Mouse (Mus musculus): ENCODE data around the gene 6030458C11Rik. TPM values are rescaled to one million over a fixed set of nuclear protein-coding genes. Genes with fewer than 3 reads are reported as not detected.

Gene 6030458C11Rik
- 49.6 and 52.4 TPM in 2 replicates for polyA plus RNA-seq (2016; fragmentation: Nextera tagmentation; extraction: Ambion mirVana)

DNA sequence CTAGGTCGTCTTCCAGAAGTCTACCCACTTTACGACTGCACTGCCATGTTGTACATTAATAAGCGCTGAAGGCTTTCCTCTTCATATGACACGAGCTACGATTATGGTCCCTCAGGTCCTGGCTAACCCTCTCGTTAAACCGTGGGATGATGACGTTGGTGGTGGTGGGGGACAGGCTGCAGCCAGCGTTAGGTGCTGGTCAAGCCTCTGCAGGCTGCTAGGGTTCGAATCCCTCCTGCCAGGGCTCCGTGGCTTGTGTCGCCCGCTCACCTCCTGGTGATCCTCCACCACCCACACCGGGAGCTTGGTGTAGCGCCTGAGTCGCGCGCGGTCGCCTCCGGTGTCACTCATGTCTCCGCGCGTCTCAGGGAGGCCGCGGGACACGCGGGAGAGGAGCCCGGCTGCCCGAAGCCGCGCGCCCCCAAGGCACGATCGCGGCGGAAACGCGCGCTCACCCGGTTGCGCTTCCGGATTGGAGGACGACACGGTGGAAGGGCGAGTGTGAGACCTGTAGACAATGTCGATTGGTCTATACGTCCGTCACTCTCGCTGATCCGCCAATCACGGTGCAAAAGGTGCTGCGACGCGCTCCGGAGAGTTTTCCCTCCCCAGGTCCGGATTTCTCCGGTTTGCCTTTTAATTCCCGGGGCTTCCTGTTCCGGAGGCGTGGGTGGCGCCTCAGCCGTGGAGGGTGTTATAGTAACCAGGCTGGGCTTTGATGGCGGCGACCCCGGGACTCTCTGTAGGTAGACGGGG, at the start of gene 6030458C11Rik, which contains the start of gene Drosha:
TSS of gene 6030458C11Rik (minus strand) at position 453 of the 756 bp plus-strand sequence.
TSS of gene Drosha (plus strand) at position 619 of the 756 bp plus-strand sequence.
- Histone ChIP-seq H3K9ac (peak within 1 kb of the TSS; percentile 82), H3K4me1 (peaks cover 22% of the 10 kb centered on the region), H3K4me3 (peak within 1 kb of the TSS; percentile 81), H3K9me3 (no peaks in the 10 kb centered on the region), H3K4me2 (replicated peaks) (peak within 1 kb of the TSS; percentile 71), H3K36me3 (peaks cover 44% of the 10 kb centered on the region), H3K27me3 (no peaks in the 10 kb centered on the region), H3K27ac (peak within 1 kb of the TSS; percentile 70)
- WGBS = 1% methylated on average over 67 of the region's 67 CpGs
- ATAC-seq (ENCODE audit: insufficient number of reproducible peaks, insufficient read depth, low FRiP score, low TSS enrichment) = peak; percentile 100

DNA sequence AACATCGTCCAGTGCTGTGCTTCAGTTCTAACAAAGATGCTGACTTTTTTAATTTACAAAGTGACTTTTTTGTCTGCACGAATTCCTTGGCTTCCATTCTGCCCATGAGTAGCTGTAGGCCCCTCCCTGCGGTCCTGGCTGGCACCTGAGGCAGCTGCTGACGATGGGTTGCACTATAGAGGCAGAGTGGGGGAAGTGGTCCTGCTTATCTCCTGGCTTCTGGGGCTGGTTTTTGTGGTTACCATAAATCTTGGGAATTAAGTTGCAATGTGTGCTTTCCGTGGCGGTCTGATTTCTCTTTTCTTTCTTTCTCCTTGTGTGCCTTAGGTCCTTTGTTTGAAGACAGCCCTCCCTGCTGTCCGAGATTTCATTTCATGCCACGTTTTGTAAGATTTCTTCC, 42.8 kb upstream of the 6030458C11Rik start:
- no peaks in the 10 kb centered on the region for H3K27me3 ChIP-seq
- no peak overlapping the region for H3K4me2 ChIP-seq (replicated peaks)
- no peak for ATAC-seq (ENCODE audit: insufficient number of reproducible peaks, insufficient read depth, low FRiP score, low TSS enrichment)
- WGBS = 79% methylated on average over 8 of the region's 8 CpGs
- no peak overlapping the region for H3K4me3 ChIP-seq
- no peaks in the 10 kb centered on the region for H3K9me3 ChIP-seq
- H3K9ac ChIP-seq = no peak overlapping the region
- H3K36me3 ChIP-seq = peaks cover 65% of the 10 kb centered on the region
- H3K27ac ChIP-seq = no peak overlapping the region
- H3K4me1 ChIP-seq = no peaks in the 10 kb centered on the region

- Histone ChIP-seq H3K4me3 (no peak overlapping the region), H3K4me2 (replicated peaks) (no peak overlapping the region), H3K27ac (no peak overlapping the region), H3K9me3 (no peaks in the 10 kb centered on the region), H3K36me3 (peaks cover 60% of the 10 kb centered on the region), H3K9ac (no peak overlapping the region), H3K27me3 (no peaks in the 10 kb centered on the region), H3K4me1 (no peaks in the 10 kb centered on the region)
- no peak for ATAC-seq (ENCODE audit: insufficient number of reproducible peaks, insufficient read depth, low FRiP score, low TSS enrichment)
- 92% methylated on average over 7 of the region's 7 CpGs for whole genome bisulfite sequencing
These were observed 41.3 kb upstream of the 6030458C11Rik start for GRCm38 (mm10) chr15:12865595-12866314.

GRCm38 (mm10) chr15:12863669-12864068, 39.2 kb upstream of the 6030458C11Rik start:
- 29% methylated on average over 1 of the region's 1 CpGs for WGBS
- Histone ChIP-seq H3K9me3 (no peaks in the 10 kb centered on the region), H3K36me3 (peaks cover 66% of the 10 kb centered on the region), H3K4me1 (no peaks in the 10 kb centered on the region), H3K4me2 (replicated peaks) (no peak overlapping the region), H3K4me3 (no peak overlapping the region), H3K27ac (no peak overlapping the region), H3K27me3 (no peaks in the 10 kb centered on the region), H3K9ac (no peak overlapping the region)
- ATAC-seq (ENCODE audit: insufficient number of reproducible peaks, insufficient read depth, low FRiP score, low TSS enrichment) = no peak

GRCm38 (mm10) chr15:12862061-12862460, 37.6 kb upstream of the 6030458C11Rik start:
- 75% methylated on average over 3 of the region's 3 CpGs for WGBS
- H3K4me3 ChIP-seq = no peak overlapping the region
- H3K9ac ChIP-seq = no peak overlapping the region
- H3K27me3 ChIP-seq = no peaks in the 10 kb centered on the region
- H3K36me3 ChIP-seq = peaks cover 65% of the 10 kb centered on the region
- H3K9me3 ChIP-seq = no peaks in the 10 kb centered on the region
- ATAC-seq (ENCODE audit: insufficient number of reproducible peaks, insufficient read depth, low FRiP score, low TSS enrichment) = no peak
- no peaks in the 10 kb centered on the region for H3K4me1 ChIP-seq
- no peak overlapping the region for H3K27ac ChIP-seq
- no peak overlapping the region for H3K4me2 ChIP-seq (replicated peaks)

DNA sequence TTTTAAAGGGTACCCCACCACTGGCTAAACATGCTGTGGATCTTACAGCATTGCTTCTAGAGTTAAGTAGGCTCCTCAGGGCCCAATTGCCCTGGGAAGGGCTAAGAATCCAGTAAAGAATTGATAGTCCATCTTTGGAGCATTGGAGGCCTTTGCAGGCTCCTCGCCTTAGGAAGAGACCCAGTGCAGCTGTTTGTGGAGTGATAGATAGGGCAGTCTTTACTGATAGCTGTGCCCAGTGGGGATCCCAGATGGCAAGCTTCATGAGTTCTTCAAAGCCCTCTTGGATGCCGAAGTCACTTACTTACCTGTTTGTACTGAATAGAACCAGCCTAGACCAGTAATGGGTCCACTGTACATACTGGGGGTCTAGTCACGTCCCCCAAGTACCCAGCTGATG, 34.2 kb upstream of the 6030458C11Rik start:
- Histone ChIP-seq H3K27ac (no peak overlapping the region), H3K4me3 (no peak overlapping the region), H3K4me2 (replicated peaks) (no peak overlapping the region), H3K36me3 (peaks cover 77% of the 10 kb centered on the region), H3K9ac (no peak overlapping the region), H3K27me3 (no peaks in the 10 kb centered on the region), H3K4me1 (no peaks in the 10 kb centered on the region), H3K9me3 (no peaks in the 10 kb centered on the region)
- no peak for ATAC-seq (ENCODE audit: insufficient number of reproducible peaks, insufficient read depth, low FRiP score, low TSS enrichment)
- WGBS = 89% methylated on average over 3 of the region's 3 CpGs

GRCm38 (mm10) chr15:12857840-12858516, 33.5 kb upstream of the 6030458C11Rik start:
- Histone ChIP-seq H3K9ac (no peak overlapping the region), H3K36me3 (peaks cover 81% of the 10 kb centered on the region), H3K27ac (no peak overlapping the region), H3K4me1 (no peaks in the 10 kb centered on the region), H3K4me2 (replicated peaks) (no peak overlapping the region), H3K27me3 (no peaks in the 10 kb centered on the region), H3K4me3 (no peak overlapping the region), H3K9me3 (no peaks in the 10 kb centered on the region)
- no peak for ATAC-seq (ENCODE audit: insufficient number of reproducible peaks, insufficient read depth, low FRiP score, low TSS enrichment)
- 93% methylated on average over 12 of the region's 12 CpGs for WGBS

DNA sequence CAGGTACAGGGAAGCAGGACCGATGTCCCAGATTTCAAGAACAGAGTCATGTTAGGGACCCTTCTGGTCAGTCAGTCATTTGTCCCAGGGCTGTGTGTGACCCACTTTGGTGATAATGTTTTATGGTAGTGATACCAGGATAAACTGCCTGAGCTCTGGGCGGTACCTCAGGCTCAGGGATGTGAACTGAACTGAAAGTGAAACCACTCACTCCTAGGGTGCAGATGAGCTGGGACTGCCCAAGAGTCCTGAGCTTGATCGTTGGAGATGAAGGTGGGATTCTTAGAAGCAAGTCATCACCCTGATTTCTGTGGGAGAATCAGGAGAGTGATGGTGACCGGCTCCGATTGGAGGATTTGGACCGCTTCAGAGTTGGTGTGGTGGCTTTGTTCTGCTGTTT, 32.3 kb upstream of the 6030458C11Rik start:
- Histone ChIP-seq H3K27ac (no peak overlapping the region), H3K27me3 (no peaks in the 10 kb centered on the region), H3K4me3 (no peak overlapping the region), H3K4me1 (no peaks in the 10 kb centered on the region), H3K9ac (no peak overlapping the region), H3K4me2 (replicated peaks) (no peak overlapping the region), H3K36me3 (peaks cover 85% of the 10 kb centered on the region), H3K9me3 (no peaks in the 10 kb centered on the region)
- 95% methylated on average over 6 of the region's 6 CpGs for WGBS
- no peak for ATAC-seq (ENCODE audit: insufficient number of reproducible peaks, insufficient read depth, low FRiP score, low TSS enrichment)

DNA sequence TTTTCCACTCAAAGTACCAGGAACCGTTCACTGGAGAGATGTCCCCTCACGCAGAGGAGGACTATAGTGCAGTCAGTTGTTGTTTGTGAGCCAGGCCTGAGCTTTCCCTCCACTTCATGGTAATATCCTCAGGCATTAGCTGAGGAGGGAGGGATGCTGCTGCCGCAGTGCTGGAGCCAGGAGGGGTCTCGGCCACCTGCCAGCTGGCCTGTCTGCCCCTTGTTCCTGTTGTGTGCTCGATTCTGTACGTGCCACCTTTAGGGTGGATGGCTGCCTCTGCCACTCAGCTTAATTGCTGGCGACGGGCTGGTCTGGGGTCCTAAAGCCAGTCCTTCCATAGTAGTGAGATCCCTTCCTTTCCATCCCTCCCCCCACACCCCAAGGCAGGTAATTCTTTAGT, 29.0 kb upstream of the 6030458C11Rik start:
- H3K27ac ChIP-seq = no peak overlapping the region
- no peaks in the 10 kb centered on the region for H3K27me3 ChIP-seq
- no peak overlapping the region for H3K9ac ChIP-seq
- H3K36me3 ChIP-seq = peaks cover 81% of the 10 kb centered on the region
- H3K9me3 ChIP-seq = no peaks in the 10 kb centered on the region
- no peak overlapping the region for H3K4me3 ChIP-seq
- no peak overlapping the region for H3K4me2 ChIP-seq (replicated peaks)
- 94% methylated on average over 8 of the region's 8 CpGs for WGBS
- no peak for ATAC-seq (ENCODE audit: insufficient number of reproducible peaks, insufficient read depth, low FRiP score, low TSS enrichment)
- H3K4me1 ChIP-seq = no peaks in the 10 kb centered on the region

GRCm38 (mm10) chr15:12849373-12849772, 24.9 kb upstream of the 6030458C11Rik start:
- Histone ChIP-seq H3K36me3 (peaks cover 80% of the 10 kb centered on the region), H3K4me3 (no peak overlapping the region), H3K4me2 (replicated peaks) (no peak overlapping the region), H3K9me3 (no peaks in the 10 kb centered on the region), H3K27me3 (no peaks in the 10 kb centered on the region), H3K9ac (no peak overlapping the region), H3K27ac (no peak overlapping the region), H3K4me1 (no peaks in the 10 kb centered on the region)
- no peak for ATAC-seq (ENCODE audit: insufficient number of reproducible peaks, insufficient read depth, low FRiP score, low TSS enrichment)
- 88% methylated on average over 4 of the region's 4 CpGs for WGBS

GRCm38 (mm10) chr15:12848196-12848975, 23.9 kb upstream of the 6030458C11Rik start:
- no peak overlapping the region for H3K9ac ChIP-seq
- no peaks in the 10 kb centered on the region for H3K9me3 ChIP-seq
- H3K27me3 ChIP-seq = no peaks in the 10 kb centered on the region
- WGBS = 87% methylated on average over 11 of the region's 11 CpGs
- H3K4me3 ChIP-seq = no peak overlapping the region
- no peak overlapping the region for H3K4me2 ChIP-seq (replicated peaks)
- no peak overlapping the region for H3K27ac ChIP-seq
- peaks cover 80% of the 10 kb centered on the region for H3K36me3 ChIP-seq
- ATAC-seq (ENCODE audit: insufficient number of reproducible peaks, insufficient read depth, low FRiP score, low TSS enrichment) = no peak
- no peaks in the 10 kb centered on the region for H3K4me1 ChIP-seq

Measured in embryonic facial prominence, embryonic 12.5 days (tissue).